Mouse (Mus musculus) brain, embryonic 14.5 days (tissue): ENCODE data around the gene Immp2l.

Experiments
- CTCF ChIP-seq: fragments of 200-500 bp; IDR thresholded peaks from 2 replicates; pipeline ENCODE4 v1.5.1; 2012; ENCODE audit warnings: inconsistent platforms, mild to moderate bottlenecking, moderate library complexity, borderline replicate concordance; ENCODE audit not compliant: insufficient read depth, insufficient read length; ENCODE audit errors: extremely low read depth
- POLR2A ChIP-seq: fragments of 200-500 bp; IDR thresholded peaks from 2 replicates; pipeline ENCODE4 v1.6.1; 2012; ENCODE audit warnings: mild to moderate bottlenecking, inconsistent platforms, borderline replicate concordance; ENCODE audit not compliant: poor library complexity, insufficient read depth, insufficient read length, severe bottlenecking; ENCODE audit errors: extremely low read depth

- TF ChIP-seq CTCF (no peak), POLR2A (no peak)
These were observed 644.4 kb downstream of the Immp2l start for GRCm38 (mm10) chr12:41668280-41668679.
